Mouse (Mus musculus): Measurements from ENCODE around the gene Trim11. TPM values are rescaled to one million over a fixed set of nuclear protein-coding genes. Genes with fewer than 3 reads are reported as not detected.

Gene Trim11
- polyA plus RNA-seq, 1 experiment from 2014 or later = 36.1 TPM

Small RNA genes lying within 50 kb of the gene (microRNA-seq; reads per million reads assigned to microRNA genes)
- not detected for gene Gm44313

Other genes starting within 250 kb of the Trim11 start
- not detected in 2 replicates for gene Olfr317, start 238.9 kb upstream of the Trim11 start, polyA plus RNA-seq (2014; fragmentation: Nextera tagmentation; extraction: Ambion mirVana)
- gene Olfr316, start 225.4 kb upstream of the Trim11 start, polyA plus RNA-seq (2014; fragmentation: Nextera tagmentation; extraction: Ambion mirVana) = not detected in 2 replicates
- gene Olfr315, start 204.9 kb upstream of the Trim11 start, polyA plus RNA-seq (2014; fragmentation: Nextera tagmentation; extraction: Ambion mirVana) = not detected in 2 replicates
- gene Olfr314, start 195.1 kb upstream of the Trim11 start, polyA plus RNA-seq (2014; fragmentation: Nextera tagmentation; extraction: Ambion mirVana) = 0.07 TPM in 1 of 2 replicates, not detected in the other
- gene Fam183b, start 176.1 kb upstream of the Trim11 start, polyA plus RNA-seq (2014; fragmentation: Nextera tagmentation; extraction: Ambion mirVana) = 0.39 and 0.53 TPM in 2 replicates
- 0.08 and 0.19 TPM in 2 replicates for gene Olfr313, start 163.1 kb upstream of the Trim11 start, polyA plus RNA-seq (2014; fragmentation: Nextera tagmentation; extraction: Ambion mirVana)
- 0.20 and 0.27 TPM in 2 replicates for gene Olfr312, start 148.9 kb upstream of the Trim11 start, polyA plus RNA-seq (2014; fragmentation: Nextera tagmentation; extraction: Ambion mirVana)
- 0.27 and 0.45 TPM in 2 replicates for gene Olfr311, start 138.8 kb upstream of the Trim11 start, polyA plus RNA-seq (2014; fragmentation: Nextera tagmentation; extraction: Ambion mirVana)
- gene Gm12258, start 130.9 kb upstream of the Trim11 start, polyA plus RNA-seq (2014; fragmentation: Nextera tagmentation; extraction: Ambion mirVana) = 4.6 and 5.5 TPM in 2 replicates
- 4.0 and 4.8 TPM in 2 replicates for gene 2810021J22Rik, start 110.9 kb upstream of the Trim11 start, polyA plus RNA-seq (2014; fragmentation: Nextera tagmentation; extraction: Ambion mirVana)
- 5.3 and 6.0 TPM in 2 replicates for gene Zfp39, start 73.9 kb upstream of the Trim11 start, polyA plus RNA-seq (2014; fragmentation: Nextera tagmentation; extraction: Ambion mirVana)
- gene Btnl10, start 60.2 kb upstream of the Trim11 start, polyA plus RNA-seq (2014; fragmentation: Nextera tagmentation; extraction: Ambion mirVana) = 0.07 TPM in 1 of 2 replicates, not detected in the other
- gene Rnf187, start 39.2 kb upstream of the Trim11 start, polyA plus RNA-seq (2014; fragmentation: Nextera tagmentation; extraction: Ambion mirVana) = 208 and 213 TPM in 2 replicates
- 8.9 and 16.0 TPM in 2 replicates for gene Hist3h2ba, start 29.2 kb upstream of the Trim11 start, polyA plus RNA-seq (2014; fragmentation: Nextera tagmentation; extraction: Ambion mirVana)
- gene Hist3h2a, start 23.4 kb upstream of the Trim11 start, polyA plus RNA-seq (2014; fragmentation: Nextera tagmentation; extraction: Ambion mirVana) = 34.0 and 40.8 TPM in 2 replicates
- gene Trim17, start 23.4 kb upstream of the Trim11 start, polyA plus RNA-seq (2014; fragmentation: Nextera tagmentation; extraction: Ambion mirVana) = 0.11 and 0.47 TPM in 2 replicates
- 69.1 and 69.4 TPM in 2 replicates for gene Obscn, start 158.3 kb downstream of the Trim11 start, polyA plus RNA-seq (2014; fragmentation: Nextera tagmentation; extraction: Ambion mirVana)
- 4.6 and 4.9 TPM in 2 replicates for gene Iba57, start 185.6 kb downstream of the Trim11 start, polyA plus RNA-seq (2014; fragmentation: Nextera tagmentation; extraction: Ambion mirVana)
- gene Gjc2, start 205.1 kb downstream of the Trim11 start, polyA plus RNA-seq (2014; fragmentation: Nextera tagmentation; extraction: Ambion mirVana) = 0.23 and 0.39 TPM in 2 replicates
- gene Guk1, start 214.1 kb downstream of the Trim11 start, polyA plus RNA-seq (2014; fragmentation: Nextera tagmentation; extraction: Ambion mirVana) = 133 and 136 TPM in 2 replicates
- gene Mrpl55, start 224.4 kb downstream of the Trim11 start, polyA plus RNA-seq (2014; fragmentation: Nextera tagmentation; extraction: Ambion mirVana) = 131 and 133 TPM in 2 replicates
- 20.0 and 22.1 TPM in 2 replicates for gene 2310033P09Rik, start 230.2 kb downstream of the Trim11 start, polyA plus RNA-seq (2014; fragmentation: Nextera tagmentation; extraction: Ambion mirVana)

Measured in heart, embryonic 14.5 days (tissue).